Mouse (Mus musculus): ENCODE measurements around the gene Gm10309.

GRCm38 (mm10) chr17:86479406-86479805 is 25.6 kb downstream of the Gm10309 start:
- no peak for TF ChIP-seq CTCF (IDR thresholded peaks at IDR 0.05; ENCODE audit: low read depth, low read length)
- TF ChIP-seq POLR2A (IDR thresholded peaks at IDR 0.05; ENCODE audit: extremely low read depth, insufficient read depth, low read length): no peak

All from liver, adult 2 months (tissue).